Mouse (Mus musculus) inflammation-experienced regulatory T-cells, adult 6 months (primary cell): ENCODE results near the gene Trpm4. TPM values are rescaled to one million over a fixed set of nuclear protein-coding genes. Genes with fewer than 3 reads are reported as not detected.
"Not testable (repeated sequence)": the region's sequence is repeated elsewhere in the genome, so short reads cannot be mapped to it uniquely, and the experiment has no call there.

ENCODE experiments used
- ATAC-seq: one replicate; pipeline ENCODE4 v1.8.0; 2017
- polyA plus RNA-seq, 3 experiments: library from polyadenylated mRNA; unstranded; fragments of 100-300 nt; shearing (Covaris generic); gene quantifications; one replicate each; pipeline ENCODE4 v1.2.1; 2017

Gene Trpm4
- polyA plus RNA-seq, 3 experiments from 2014 or later: 17.2 to 21.7 (median 19.3) TPM

DNA sequence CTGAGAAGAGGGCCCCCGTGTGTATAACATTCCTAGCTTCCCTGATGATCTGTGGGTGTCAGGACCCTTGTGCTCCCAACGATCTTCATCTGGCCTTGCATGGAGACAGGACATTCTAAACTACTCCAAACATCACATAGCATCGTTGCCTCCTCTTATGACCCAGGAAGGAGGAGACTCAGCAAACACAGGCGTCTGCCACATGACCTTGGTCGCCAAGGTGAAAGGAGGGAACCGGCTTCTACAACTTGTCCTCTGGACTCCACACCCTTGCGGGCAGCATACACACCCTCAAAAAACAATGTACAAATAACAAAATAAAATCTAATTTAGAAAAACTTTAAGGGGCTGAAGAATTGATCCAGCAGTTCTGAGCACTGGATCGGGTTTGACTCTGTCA lies 21.6 kb downstream of the Trpm4 start:
- no peak for ATAC-seq

DNA sequence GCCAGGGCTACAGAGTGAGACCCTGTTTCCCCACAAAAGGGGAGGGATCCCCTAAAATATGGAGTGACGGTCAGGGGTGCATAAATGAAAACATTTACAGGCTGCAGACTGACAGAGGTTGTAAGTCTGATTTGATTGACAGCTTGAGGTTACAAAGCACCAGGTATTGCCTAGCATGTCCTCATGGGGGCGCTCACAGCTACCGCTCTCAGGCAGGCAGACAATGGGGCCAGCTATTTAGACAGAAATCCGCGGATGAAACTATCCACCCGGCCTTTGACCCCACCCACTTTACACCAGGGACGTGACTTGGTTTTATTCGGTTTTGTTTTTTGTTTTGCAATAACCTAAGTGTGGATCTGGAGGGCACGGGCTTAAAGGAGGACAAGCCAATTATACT lies 24.1 kb downstream of the Trpm4 start:
- ATAC-seq: peak; percentile 68

DNA sequence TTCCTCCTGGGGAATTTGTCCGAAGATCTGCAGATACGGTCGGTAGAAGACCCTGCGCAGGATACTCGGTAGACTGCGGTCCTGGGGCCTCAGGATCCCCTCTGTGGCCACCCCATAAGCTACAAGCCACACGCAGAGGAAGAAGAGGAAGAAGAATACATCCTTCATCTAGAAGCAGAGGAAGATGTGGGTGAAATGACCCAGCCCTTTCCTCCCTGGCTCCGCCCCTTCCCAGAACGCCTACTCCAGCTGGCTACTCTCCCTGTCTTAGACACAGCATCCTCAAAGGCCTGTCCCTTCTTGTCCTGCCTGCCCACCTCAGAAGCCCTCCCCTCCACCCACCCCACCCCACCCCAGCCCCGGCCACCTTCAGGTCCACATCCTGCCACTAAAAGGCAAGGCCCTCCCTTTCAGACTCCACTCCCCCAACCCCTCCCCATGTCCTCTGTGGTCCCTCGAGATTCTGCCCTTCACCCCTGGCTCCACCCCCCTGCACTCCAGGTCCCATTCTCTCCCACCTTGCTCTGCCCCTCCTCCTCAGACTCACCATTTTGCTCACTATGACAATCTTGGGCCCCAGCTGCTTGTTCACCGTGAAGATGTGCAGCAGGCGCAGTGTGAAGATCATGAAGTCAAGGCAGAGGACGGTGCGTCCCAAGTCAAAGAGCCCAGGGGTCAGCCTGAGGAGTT lies 24.9 kb downstream of the Trpm4 start:
- ATAC-seq: peak; percentile 55

- ATAC-seq: no peak
These were observed 28.3 kb downstream of the Trpm4 start for GRCm38 (mm10) chr7:45305275-45305674.

DNA sequence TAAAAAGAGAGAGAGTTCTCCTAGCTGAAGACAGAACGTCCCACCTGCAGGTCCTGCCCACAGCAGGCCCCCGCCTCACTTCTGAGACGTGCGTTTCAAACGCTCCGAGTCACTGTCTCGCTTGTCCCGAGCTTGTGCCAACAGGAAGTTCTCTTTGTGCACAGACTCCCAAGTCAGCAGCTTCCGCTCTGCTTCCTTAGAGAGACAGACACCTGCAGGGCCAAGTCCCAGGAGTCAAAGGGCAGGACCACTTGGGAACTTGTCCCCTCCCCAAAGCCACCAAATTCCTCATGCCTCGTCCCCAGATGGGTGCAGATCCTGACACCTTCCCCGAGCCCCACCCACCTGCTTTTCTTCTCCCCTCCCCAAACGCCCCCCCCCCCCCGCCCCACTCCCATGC lies 28.7 kb downstream of the Trpm4 start:
- no peak for ATAC-seq

DNA sequence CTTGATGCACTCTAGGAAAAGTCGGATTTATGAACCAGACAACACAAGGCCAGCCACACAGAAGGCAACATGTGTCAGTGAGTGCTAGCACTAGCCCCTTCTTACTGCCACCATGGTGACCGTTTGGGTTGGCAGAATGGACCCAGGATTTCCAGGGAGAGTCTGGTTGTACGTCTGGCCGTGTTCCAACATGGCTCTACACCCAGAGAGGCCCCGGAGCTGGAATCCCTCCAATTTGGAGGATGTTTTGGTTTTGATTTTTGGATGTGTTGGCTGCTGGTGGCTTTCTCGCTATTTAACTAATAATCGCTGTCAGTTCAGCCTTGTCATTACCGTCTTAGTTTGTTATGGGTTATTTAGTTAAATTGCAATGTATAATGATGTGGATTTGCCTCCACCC lies 31.0 kb downstream of the Trpm4 start:
- no peak for ATAC-seq

DNA sequence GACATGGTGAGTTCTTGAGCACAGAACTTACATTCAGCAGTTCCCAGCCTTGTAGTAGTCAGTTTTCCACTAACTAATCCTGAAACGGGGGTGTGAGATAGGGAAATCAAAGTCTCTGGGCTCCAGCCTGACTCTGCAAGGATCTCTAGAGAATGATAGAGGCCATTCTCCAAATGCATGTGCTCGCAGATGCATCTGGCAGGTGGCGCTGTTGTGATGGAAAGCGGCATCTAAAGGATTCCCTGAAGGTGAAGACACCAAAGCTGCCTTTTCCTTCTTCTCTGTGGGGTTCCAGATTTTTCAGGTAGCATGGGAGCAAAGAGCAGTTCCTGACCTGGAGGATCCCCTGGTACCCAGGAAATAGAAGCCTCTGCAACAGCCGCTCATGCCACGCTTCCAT lies 33.3 kb downstream of the Trpm4 start:
- ATAC-seq: no peak

DNA sequence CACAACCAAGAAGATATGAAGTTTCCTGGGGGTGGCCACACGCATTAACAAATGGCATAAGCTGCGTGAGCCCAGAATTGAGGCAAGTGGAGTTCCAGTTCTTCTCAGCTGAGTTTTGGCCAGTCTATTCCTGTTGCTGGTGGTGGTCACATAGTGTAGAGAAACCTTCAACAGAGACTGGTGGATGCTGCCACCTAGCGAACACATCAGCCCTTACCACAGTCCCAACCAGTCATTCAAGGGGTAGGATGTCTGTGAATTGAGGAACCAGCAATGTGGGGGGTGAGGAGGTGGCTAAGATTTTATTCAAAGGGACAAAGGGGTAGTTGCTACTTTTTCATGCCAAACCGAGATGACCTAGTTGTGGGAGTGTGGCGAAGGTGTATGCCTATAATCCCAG lies 33.8 kb downstream of the Trpm4 start:
- peak; percentile 68 for ATAC-seq

- no peak for ATAC-seq
These were observed 36.0 kb downstream of the Trpm4 start for GRCm38 (mm10) chr7:45297563-45297962.

DNA sequence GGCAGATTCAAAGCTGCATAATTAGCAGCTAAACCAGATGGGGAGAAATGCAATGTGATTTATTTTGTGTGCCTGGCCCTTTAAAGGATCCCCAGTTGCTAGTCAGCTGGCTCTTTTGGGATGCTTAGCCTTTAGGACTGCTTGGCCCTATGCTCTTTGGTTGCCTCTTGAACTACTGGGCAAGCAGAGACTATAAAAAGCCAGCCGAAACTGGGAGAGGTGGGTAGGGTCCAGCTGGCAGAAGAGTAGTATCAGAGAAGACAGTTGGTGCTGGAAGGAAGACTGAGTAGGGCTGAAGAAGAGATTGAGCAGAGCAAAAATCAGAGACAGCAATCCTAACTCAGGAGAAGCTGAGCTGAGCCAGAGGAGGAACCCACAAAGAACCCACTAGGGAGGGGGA lies 37.0 kb downstream of the Trpm4 start:
- ATAC-seq: no peak

DNA sequence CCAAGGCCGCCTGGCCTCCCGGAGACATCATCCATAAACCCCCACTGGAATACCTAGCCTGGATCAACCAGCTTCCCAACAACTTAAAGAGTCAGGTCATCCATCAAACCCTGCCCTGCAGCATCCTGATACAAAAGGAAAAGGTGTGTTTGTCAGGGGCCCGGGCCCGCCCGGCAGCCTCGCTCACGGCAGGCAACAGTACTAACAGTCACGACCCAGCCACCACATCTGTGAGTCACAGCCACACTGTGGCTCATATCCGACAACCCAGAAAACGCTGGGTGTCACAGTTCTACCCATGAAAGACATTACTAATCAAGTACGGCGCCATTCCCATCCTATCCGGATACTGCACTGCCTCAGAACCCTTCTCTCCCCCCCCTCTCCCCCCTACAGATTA lies 47.1 kb downstream of the Trpm4 start:
- no peak for ATAC-seq

DNA sequence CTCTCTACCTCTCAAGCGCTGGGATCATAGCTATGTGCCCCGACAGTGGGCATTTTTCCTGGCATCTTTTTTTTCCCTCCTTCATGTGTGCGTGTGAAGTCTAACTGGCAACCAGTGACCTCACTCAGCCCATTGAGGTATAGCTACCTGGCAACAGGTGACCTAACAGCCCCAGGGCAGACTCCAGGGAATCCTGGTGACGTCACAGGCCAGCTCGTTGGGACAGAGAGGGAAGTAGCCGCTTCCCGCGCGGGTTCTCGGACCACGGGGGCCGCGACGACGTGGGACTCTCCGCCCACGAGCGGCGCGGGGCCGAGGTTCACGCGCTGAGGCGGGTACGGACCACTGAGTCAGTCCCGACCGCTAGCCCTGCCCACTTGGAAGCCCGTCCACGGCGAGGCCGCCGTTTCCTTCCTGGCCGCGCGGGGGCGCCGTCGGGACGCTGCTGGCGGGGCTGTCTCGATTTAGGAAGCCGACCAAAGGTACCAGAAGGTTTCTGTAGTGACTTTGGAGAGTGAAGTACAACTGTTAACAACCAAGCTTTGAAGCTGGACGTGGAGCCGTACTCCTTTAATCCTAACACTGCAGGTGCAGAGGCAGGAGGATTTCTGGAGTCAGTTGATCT lies 56.3 kb downstream of the Trpm4 start, which contains the start of gene Slc6a21:
Slc6a21 (plus strand) TSS at position 378 of the 625 bp plus-strand sequence.
- ATAC-seq: peak; percentile 75

- no peak for ATAC-seq
These were observed 59.9 kb downstream of the Trpm4 start for GRCm38 (mm10) chr7:45273672-45274071.

DNA sequence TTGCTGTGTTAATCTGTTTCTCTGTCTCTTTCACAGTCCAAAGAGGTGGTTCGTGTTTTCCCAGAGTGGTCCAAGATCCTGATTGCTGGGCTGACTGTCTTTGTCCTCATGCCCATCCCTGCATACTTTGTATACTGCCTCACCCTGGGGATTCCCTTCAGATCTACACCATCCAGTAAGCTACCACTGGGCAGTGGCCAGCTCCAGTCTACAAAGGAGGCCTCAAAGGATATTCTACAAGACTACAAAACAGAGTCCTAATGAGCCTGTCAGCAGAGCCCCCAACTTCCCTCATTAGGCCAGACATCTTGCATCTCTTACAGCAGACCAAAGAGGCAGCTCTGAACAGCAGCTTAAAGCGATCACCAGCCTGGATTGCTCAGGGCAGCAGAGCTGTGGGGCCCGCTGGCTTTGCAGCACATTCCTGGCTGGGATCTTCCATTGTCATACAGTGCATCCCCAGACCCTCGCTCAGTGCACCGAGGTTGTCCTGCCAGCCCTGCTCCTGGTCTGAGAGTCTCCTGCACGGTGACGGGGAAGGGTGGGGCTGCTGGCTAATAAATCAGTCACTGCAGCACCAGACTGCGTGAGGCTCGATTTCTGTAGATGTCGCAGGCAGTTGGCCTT lies 60.7 kb downstream of the Trpm4 start:
- ATAC-seq: no peak

DNA sequence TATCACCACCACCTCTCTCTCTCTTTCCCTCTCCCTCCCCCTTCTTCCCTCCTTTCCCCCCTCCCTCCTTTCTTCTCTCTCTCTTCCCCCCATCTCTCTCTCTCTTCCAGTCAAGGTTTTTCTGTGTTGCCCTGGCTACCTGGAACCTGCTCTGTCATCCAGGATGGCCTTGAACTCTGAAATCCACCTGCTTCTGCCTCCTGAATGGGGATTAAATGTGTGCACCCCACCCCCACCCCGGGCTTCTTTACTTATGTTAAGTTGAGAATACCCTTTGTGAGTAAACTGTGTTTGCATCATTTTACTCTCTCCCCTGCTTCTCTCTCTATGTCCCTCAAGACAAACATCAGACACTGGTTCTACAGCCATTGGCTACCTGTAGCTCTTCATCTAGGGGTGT lies 68.1 kb downstream of the Trpm4 start:
- ATAC-seq: no peak

GRCm38 (mm10) chr7:45264348-45264747 lies 69.2 kb downstream of the Trpm4 start:
- no peak for ATAC-seq

- no peak for ATAC-seq
These were observed 70.5 kb downstream of the Trpm4 start for GRCm38 (mm10) chr7:45263006-45263607.

DNA sequence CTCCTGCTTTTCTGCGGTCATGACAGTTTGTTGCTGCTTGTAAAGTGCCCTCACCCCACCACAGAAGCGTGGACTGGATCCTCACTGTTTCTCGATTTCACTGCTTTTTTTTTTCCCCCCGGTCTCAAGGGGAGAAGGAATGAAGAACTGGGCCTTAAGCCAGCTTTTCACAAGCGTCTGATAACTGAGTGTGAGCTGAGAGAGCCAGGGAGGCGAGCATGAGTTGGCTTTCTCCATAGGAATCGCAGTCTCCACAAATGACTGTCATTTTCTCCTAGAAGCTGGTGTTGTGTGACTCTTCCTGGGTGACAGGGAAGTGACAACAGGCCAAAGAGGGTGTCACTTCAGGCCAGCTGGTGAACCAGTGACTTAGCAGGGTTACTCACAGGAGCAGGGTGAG lies 71.3 kb downstream of the Trpm4 start:
- ATAC-seq: no peak

DNA sequence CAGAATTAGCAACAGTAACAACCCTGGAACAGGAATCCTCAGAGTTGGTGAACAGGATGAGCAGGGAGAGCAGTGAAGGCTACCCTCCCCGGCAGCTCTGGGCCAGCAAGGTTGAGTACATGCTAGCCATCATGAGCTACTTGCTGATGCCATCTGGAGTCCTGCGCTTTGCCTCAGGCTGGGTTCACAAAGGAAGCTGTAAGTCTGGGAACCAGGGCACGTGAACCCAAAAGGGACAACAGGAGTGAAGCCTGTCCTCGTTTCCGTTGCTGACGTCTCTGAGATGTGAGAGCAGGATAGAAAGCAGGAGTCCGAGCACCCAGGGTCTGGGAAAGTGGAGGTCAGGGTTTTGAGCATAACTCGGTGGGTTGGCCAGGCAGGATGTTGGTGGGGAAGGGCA lies 74.3 kb downstream of the Trpm4 start:
- ATAC-seq: no peak

DNA sequence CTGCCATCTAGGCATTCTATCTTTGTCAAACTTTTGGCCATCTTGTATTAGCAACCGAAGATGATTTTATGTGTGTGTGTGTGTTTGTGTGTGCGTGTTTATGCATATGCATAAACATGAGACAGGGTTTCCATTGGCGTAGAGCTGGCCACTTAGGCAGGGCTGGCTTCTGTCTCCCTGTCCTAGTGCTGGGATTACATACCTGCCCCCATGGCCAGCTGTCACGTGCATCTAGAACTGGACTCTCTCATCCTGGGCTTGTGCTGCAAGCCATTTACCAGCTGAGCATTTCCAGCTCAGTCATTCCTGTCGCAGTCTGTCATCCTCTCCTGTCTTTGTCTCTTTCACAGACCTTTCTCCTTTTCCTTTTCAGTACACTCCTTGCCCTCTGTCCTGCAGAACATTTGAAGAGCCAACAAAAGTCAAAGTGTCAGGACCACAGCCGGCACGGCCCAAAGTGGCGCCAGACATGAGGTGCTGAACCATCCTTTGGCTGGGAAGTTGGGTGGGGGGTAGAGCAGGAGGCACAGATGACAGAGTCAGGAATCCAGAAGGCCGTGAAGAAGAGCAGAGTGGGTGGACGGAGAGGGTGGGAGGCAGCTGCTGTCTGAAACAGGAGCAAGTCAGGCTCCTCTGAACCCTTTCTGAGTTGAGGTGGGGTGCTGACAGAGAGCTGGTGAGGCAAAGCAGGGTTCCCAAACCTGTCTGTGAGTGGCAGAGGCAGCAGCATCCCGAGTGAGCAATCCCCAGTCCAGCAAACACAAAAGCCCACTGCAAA lies 76.3 kb downstream of the Trpm4 start:
- no peak for ATAC-seq

- ATAC-seq: not testable (repeated sequence)
These were observed 77.8 kb downstream of the Trpm4 start for GRCm38 (mm10) chr7:45255822-45256221.

GRCm38 (mm10) chr7:45253806-45254205 lies 79.8 kb downstream of the Trpm4 start:
- ATAC-seq: no peak
